Mouse (Mus musculus) lung, embryonic 14.5 days (tissue): ENCODE data around the gene Mrpl2. TPM values are rescaled to one million over a fixed set of nuclear protein-coding genes. Genes with fewer than 3 reads are reported as not detected.

Source experiments
- ATAC-seq: fragments of 200-750 bp; cut with Nextera tagmentation; 2 replicates; pipeline ENCODE4 v1.8.0; 2017; ENCODE audit warnings: mild to moderate bottlenecking, moderate TSS enrichment, moderate library complexity; ENCODE audit not compliant: insufficient read depth
- DNase-seq: peaks from one replicate; pipeline ENCODE4 v3.0.0-alpha.2; 2015
- H3K27ac ChIP-seq: fragments of 300-500 bp; sonication (generic); 2 replicates; pipeline ENCODE4 v1.5.1; 2014; ENCODE audit warnings: low read depth, mild to moderate bottlenecking, moderate library complexity
- H3K27me3 ChIP-seq: fragments of 300-500 bp; sonication (generic); 2 replicates; pipeline ENCODE4 v1.6.1; 2014; ENCODE audit warnings: low read length, control low read depth; ENCODE audit not compliant: insufficient read depth
- H3K36me3 ChIP-seq: fragments of 300-500 bp; sonication (generic); 2 replicates; pipeline ENCODE4 v1.6.1; 2014; ENCODE audit warnings: control low read depth; ENCODE audit not compliant: insufficient read depth
- H3K4me1 ChIP-seq: fragments of 300-500 bp; sonication (generic); 2 replicates; pipeline ENCODE4 v1.6.1; 2014; ENCODE audit warnings: antibody characterized with exemption, control low read depth; ENCODE audit not compliant: insufficient read depth
- H3K4me2 ChIP-seq: fragments of 300-500 bp; sonication (generic); 2 replicates; pipeline ENCODE4 v1.6.1; 2014; ENCODE audit warnings: mild to moderate bottlenecking
- H3K4me3 ChIP-seq: fragments of 300-500 bp; sonication (generic); 2 replicates; pipeline ENCODE4 v1.5.1; 2014; ENCODE audit warnings: low read depth, low read length
- H3K9ac ChIP-seq: fragments of 300-500 bp; sonication (generic); 2 replicates; pipeline ENCODE4 v1.6.1; 2014
- H3K9me3 ChIP-seq: fragments of 300-500 bp; sonication (generic); 2 replicates; pipeline ENCODE4 v1.6.1; 2016; ENCODE audit warnings: low read depth, low read length, control low read depth
- CTCF ChIP-seq: IDR thresholded peaks from 2 replicates; pipeline ENCODE4 v1.5.1; 2016; ENCODE audit warnings: antibody characterized with exemption, low read depth
- WGBS: fragments of 180-500 bp; shearing (Covaris S2); extraction: QIAGEN DNeasy Blood & Tissue Kit; methylation state at CpG from one replicate; pipeline ENCODE4 v1.1.7; 2014; 5-methylcytosine and 5-hydroxymethylcytosine counted together
- polyA plus RNA-seq: library from polyadenylated mRNA; unstranded; fragments of >200 nt; fragmentation: Nextera tagmentation; extraction: Ambion mirVana; gene quantifications from 2 replicates; pipeline ENCODE4 v1.2.1, GENCODE M21; 2014

Mrpl2 gene
- polyA plus RNA-seq = 113 and 114 TPM in 2 replicates

DNA sequence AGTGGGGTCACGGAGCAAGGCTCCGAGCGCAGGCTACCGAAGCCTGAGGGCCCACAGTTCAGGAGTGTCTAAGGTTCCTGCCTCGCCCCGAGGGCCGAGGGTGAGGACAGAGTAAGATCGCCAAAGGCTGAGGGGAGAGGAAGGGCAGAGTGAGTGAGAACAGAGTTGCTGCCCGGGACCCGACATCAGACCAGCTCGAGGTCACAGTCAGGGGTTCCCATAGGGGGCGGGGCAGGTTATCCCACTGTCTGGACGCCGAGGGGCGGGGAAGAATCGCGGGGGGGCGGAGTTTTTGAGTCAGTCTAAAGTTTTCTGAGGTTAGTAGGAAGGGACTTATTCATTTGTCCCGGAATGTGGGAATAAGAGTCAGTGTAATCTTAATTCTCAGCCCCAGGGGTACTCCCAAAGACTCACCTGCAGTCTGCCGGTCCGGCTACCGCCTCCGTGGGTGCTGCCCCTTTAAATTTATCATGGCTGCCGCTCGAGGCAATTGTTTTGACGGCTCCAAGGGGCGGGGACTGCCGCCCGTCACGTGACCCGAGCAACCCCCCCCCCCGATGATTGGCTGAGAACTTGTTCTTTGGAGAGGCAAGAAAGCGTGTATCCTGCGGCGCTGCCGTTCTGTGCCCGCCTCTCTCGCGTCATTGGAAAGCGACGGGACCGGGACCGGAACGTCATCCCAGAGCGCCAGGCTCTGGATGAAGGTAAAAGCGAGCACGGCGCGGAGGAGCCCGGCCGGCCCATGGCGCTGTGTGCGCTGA is at the start of gene Mrpl2, which contains the start of gene Klc4:
TSS of gene Mrpl2 (plus strand) at position 669 of the 761 bp plus-strand sequence.
TSS of gene Klc4 (minus strand) at position 462 of the 761 bp plus-strand sequence.
- Histone ChIP-seq H3K27ac (peak within 1 kb of the TSS; percentile 75), H3K36me3 (peaks cover 21% of the 10 kb centered on the region), H3K4me3 (peak within 1 kb of the TSS; percentile 79), H3K9ac (peak within 1 kb of the TSS; percentile 79), H3K4me2 (peak within 1 kb of the TSS; percentile 83), H3K27me3 (no peaks in the 10 kb centered on the region), H3K4me1 (peaks cover 4% of the 10 kb centered on the region; the same call in 1 of the 2 replicates), H3K9me3 (no peaks in the 10 kb centered on the region)
- peak; percentile 99 for DNase-seq
- under 1% methylated on average over 53 of the region's 53 CpGs for WGBS
- peak; percentile 67 for ATAC-seq
- no peak; the same call in 1 of the 2 replicates for TF ChIP-seq CTCF

DNA sequence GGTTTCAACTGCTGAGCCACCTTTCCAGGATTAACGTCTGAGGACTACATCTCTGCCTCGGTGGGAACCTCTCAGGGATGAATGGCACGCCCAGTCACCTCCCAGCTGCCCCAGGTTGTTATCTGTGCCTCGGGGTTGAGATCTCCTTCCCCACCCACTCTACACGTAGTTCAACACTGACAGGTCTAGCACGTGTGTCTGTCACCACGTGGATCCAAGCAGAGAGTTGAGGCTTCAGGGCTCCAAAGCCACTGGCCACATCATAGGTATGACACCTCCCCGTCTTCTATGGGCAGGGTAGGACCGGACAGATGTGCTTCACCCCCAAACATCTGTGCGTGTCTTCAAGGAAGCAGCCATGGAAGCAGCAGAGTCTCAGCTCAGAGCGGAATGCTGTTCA is 48.1 kb upstream of the Mrpl2 start:
- Histone ChIP-seq H3K36me3 (peaks cover 15% of the 10 kb centered on the region), H3K4me1 (no peaks in the 10 kb centered on the region), H3K27ac (no peak overlapping the region), H3K9ac (no peak overlapping the region), H3K4me3 (no peak overlapping the region), H3K27me3 (no peaks in the 10 kb centered on the region), H3K9me3 (no peaks in the 10 kb centered on the region), H3K4me2 (no peak overlapping the region)
- no peak for ATAC-seq
- TF ChIP-seq CTCF = no peak
- 88% methylated on average over 11 of the region's 11 CpGs for WGBS
- DNase-seq = no peak

- no peak for TF ChIP-seq CTCF
- Histone ChIP-seq H3K4me2 (no peak overlapping the region), H3K27ac (no peak overlapping the region), H3K4me1 (no peaks in the 10 kb centered on the region), H3K36me3 (peaks cover 15% of the 10 kb centered on the region), H3K9ac (no peak overlapping the region), H3K27me3 (no peaks in the 10 kb centered on the region), H3K4me3 (no peak overlapping the region), H3K9me3 (no peaks in the 10 kb centered on the region)
- 85% methylated on average over 4 of the region's 4 CpGs for WGBS
- ATAC-seq (no peak), DNase-seq (no peak)
Observed at GRCm38 (mm10) chr17:46598963-46599362, 47.1 kb upstream of the Mrpl2 start.

DNA sequence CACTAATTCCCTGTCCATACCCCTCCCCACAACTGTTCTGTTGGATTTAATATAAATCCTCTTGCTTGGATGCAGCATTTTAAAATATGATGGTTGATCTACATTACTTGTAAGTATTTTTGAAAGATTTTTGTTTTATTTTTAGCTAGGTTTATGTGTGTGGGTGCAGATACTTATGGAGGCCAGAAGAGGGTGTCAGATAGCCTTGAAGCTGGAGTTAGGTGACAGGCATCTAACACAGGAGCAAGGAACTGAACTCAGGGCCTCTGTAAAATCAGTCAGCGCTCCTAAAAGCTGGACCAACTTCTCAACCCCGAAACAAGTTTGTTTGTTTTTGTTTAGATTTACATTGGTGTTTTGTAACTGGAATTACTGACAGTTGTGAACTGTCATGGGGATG is 45.5 kb upstream of the Mrpl2 start:
- H3K27me3 ChIP-seq = no peaks in the 10 kb centered on the region
- H3K9ac ChIP-seq = no peak overlapping the region
- 70% methylated on average over 2 of the region's 2 CpGs for WGBS
- peaks cover 15% of the 10 kb centered on the region for H3K36me3 ChIP-seq
- DNase-seq (no peak), ATAC-seq (no peak)
- no peaks in the 10 kb centered on the region for H3K9me3 ChIP-seq
- TF ChIP-seq CTCF = peak; percentile 33; the same call in 1 of the 2 replicates
- H3K27ac ChIP-seq = no peak overlapping the region
- H3K4me1 ChIP-seq = peaks cover 6% of the 10 kb centered on the region; the same call in 1 of the 2 replicates
- no peak overlapping the region for H3K4me3 ChIP-seq
- H3K4me2 ChIP-seq = no peak overlapping the region

GRCm38 (mm10) chr17:46602212-46602611 is 43.8 kb upstream of the Mrpl2 start:
- peaks cover 8% of the 10 kb centered on the region; the same call in 1 of the 2 replicates for H3K4me1 ChIP-seq
- H3K9ac ChIP-seq = no peak overlapping the region
- no peak for TF ChIP-seq CTCF
- H3K27ac ChIP-seq = peak overlapping the region; percentile 21; the same call in 1 of the 2 replicates
- no peak overlapping the region for H3K4me2 ChIP-seq
- H3K9me3 ChIP-seq = no peaks in the 10 kb centered on the region
- ATAC-seq = peak; percentile 40; the same call in 1 of the 2 replicates
- 40% methylated on average over 9 of the region's 9 CpGs for WGBS
- peaks cover 10% of the 10 kb centered on the region for H3K36me3 ChIP-seq
- H3K27me3 ChIP-seq = no peaks in the 10 kb centered on the region
- peak; percentile 77 for DNase-seq
- no peak overlapping the region for H3K4me3 ChIP-seq

GRCm38 (mm10) chr17:46603229-46603628 is 42.8 kb upstream of the Mrpl2 start:
- H3K4me3 ChIP-seq = no peak overlapping the region
- WGBS = 96% methylated on average over 4 of the region's 4 CpGs
- DNase-seq (no peak), ATAC-seq (no peak)
- TF ChIP-seq CTCF = peak; percentile 20; the same call in 1 of the 2 replicates
- H3K36me3 ChIP-seq = no peaks in the 10 kb centered on the region
- H3K27me3 ChIP-seq = no peaks in the 10 kb centered on the region
- H3K9ac ChIP-seq = no peak overlapping the region
- H3K4me2 ChIP-seq = no peak overlapping the region
- H3K9me3 ChIP-seq = no peaks in the 10 kb centered on the region
- H3K27ac ChIP-seq = no peak overlapping the region
- H3K4me1 ChIP-seq = peaks cover 8% of the 10 kb centered on the region; the same call in 1 of the 2 replicates

- no peaks in the 10 kb centered on the region for H3K36me3 ChIP-seq
- 68% methylated on average over 5 of the region's 5 CpGs for WGBS
- no peak overlapping the region for H3K4me3 ChIP-seq
- TF ChIP-seq CTCF = no peak
- no peak overlapping the region for H3K9ac ChIP-seq
- H3K9me3 ChIP-seq = no peaks in the 10 kb centered on the region
- peaks cover 8% of the 10 kb centered on the region; the same call in 1 of the 2 replicates for H3K4me1 ChIP-seq
- H3K4me2 ChIP-seq = no peak overlapping the region
- ATAC-seq = no peak
- peak overlapping the region; percentile 32; the same call in 1 of the 2 replicates for H3K27ac ChIP-seq
- H3K27me3 ChIP-seq = no peaks in the 10 kb centered on the region
- DNase-seq = no peak
Observed at GRCm38 (mm10) chr17:46605126-46605525, 40.9 kb upstream of the Mrpl2 start.
